Mouse (Mus musculus): ENCODE results near the gene Gm5105.

Gene Gm5105

GRCm38 (mm10) chr3:138022003-138022402 is 45.2 kb downstream of the Gm5105 start:
- DNase-seq, result no peak

- no peak for DNase-seq
Measured at GRCm38 (mm10) chr3:138016810-138017209, 50.4 kb downstream of the Gm5105 start.

GRCm38 (mm10) chr3:138014725-138015124 is 52.5 kb downstream of the Gm5105 start:
- no peak for DNase-seq

GRCm38 (mm10) chr3:138012351-138012750 is 54.8 kb downstream of the Gm5105 start:
- DNase-seq, result no peak

- no peak for DNase-seq
Measured at GRCm38 (mm10) chr3:138008152-138008551, 59.0 kb downstream of the Gm5105 start.

- no peak for DNase-seq
Measured at GRCm38 (mm10) chr3:138006896-138007295, 60.3 kb downstream of the Gm5105 start.

GRCm38 (mm10) chr3:138003264-138003663 is 63.9 kb downstream of the Gm5105 start:
- DNase-seq, result no peak

GRCm38 (mm10) chr3:138002545-138002944 is 64.6 kb downstream of the Gm5105 start:
- no peak for DNase-seq

GRCm38 (mm10) chr3:138001865-138002264 is 65.3 kb downstream of the Gm5105 start:
- DNase-seq, result no peak

- DNase-seq, result no peak
Measured at GRCm38 (mm10) chr3:138000724-138001069, 66.5 kb downstream of the Gm5105 start.

GRCm38 (mm10) chr3:138000062-138000723 is 67.0 kb downstream of the Gm5105 start:
- no peak for DNase-seq

GRCm38 (mm10) chr3:137999224-137999790 is 67.9 kb downstream of the Gm5105 start:
- DNase-seq, result no peak

All from lung, postnatal 4 days (tissue).